Mouse (Mus musculus) ES-E14 (cell line): Measurements from ENCODE around the gene Epsti1.

ENCODE experiments used
- HCFC1 ChIP-seq: IDR thresholded peaks from 2 replicates; pipeline ENCODE4 v1.6.1; 2012; ENCODE audit warnings: low read length, inconsistent platforms, borderline replicate concordance; ENCODE audit not compliant: insufficient read depth
- MAFK ChIP-seq: IDR thresholded peaks from 2 replicates; pipeline ENCODE4 v1.6.1; 2014; ENCODE audit warnings: mild to moderate bottlenecking, low read depth, low read length, inconsistent platforms; ENCODE audit not compliant: insufficient read depth
- ZC3H11A ChIP-seq: IDR thresholded peaks from 2 replicates; pipeline ENCODE4 v1.6.1; 2012; ENCODE audit warnings: low read depth, mild to moderate bottlenecking, inconsistent platforms, low read length, borderline replicate concordance
- ZNF384 ChIP-seq: IDR thresholded peaks from 2 replicates; pipeline ENCODE4 v1.6.1; 2012; ENCODE audit warnings: low read depth, low read length, inconsistent platforms

- TF ChIP-seq ZNF384 = no peak
- no peak for TF ChIP-seq ZC3H11A
- no peak for TF ChIP-seq MAFK
- no peak for TF ChIP-seq HCFC1
These were observed 100.4 kb downstream of the Epsti1 start for GRCm38 (mm10) chr14:78004486-78004885.
